Mouse (Mus musculus) liver, adult (tissue): ENCODE data around the gene Llph.

ENCODE experiments used
- GATA4 ChIP-seq: IDR thresholded peaks from 2 replicates; pipeline ENCODE4 v1.6.1; 2014; ENCODE audit warnings: mild to moderate bottlenecking, low read length; ENCODE audit not compliant: insufficient replicate concordance

Llph gene

DNA sequence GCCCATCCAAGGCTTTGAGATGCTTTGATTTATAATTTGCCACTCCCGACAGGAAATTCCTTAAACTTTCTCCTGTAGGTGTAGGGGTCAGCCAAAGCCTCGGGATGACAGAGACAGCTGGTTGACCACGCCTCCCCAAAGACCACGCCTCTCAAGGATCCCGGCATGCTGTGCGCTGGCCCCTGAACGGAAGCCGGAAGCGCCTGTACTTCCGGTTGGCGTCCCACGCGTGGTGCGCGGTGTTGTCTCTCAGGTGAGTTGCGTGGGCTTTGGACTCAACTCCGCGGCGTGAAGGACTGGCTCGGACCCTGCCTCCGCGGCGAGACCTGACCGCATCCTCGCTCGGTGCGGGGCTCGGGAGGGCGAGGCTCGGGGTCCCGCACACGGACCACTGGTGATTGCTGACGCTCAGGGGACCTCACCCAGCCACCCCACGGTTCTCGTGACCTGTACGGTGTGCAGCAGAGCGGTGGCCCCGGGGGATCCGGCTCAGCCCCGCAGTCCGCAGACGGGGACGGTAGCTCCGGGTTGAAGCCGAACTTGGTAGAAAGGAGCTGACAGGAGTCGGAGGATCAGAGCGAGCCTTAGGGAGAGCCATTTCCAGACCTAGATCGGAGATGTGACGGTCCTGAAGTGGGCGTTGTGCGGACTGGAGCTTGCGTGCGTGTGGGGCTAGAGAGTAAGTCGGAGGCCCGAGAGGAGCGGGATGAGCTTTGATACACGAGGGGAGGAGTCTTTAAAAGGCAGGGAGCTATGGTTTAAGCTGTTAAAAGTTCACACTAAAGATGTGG, at the start of gene Llph:
Gene Llph, plus strand, starts transcription at position 200 of the 791 bp plus-strand sequence.
- no peak; the same call in 1 of the 2 replicates for TF ChIP-seq GATA4

DNA sequence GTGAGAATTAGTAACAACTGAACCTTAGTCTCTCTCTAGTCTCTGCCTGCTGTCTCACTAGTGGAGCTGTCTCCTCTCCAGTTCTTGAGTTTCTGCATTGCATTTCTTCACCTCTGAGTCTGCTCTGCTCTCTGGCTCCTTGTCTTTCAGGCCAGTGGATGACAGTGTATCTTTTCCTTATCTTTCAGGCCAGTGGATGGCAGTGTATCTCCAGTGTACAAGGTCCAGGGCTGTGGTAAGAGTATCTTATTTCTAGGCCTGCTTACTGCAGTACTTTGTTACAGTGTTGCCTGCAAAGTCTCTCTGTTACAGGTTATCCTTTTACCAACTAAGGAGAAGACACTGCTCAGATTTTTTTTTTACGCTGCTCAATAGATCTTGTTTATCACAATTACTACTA, 44.0 kb upstream of the Llph start:
- no peak for TF ChIP-seq GATA4

DNA sequence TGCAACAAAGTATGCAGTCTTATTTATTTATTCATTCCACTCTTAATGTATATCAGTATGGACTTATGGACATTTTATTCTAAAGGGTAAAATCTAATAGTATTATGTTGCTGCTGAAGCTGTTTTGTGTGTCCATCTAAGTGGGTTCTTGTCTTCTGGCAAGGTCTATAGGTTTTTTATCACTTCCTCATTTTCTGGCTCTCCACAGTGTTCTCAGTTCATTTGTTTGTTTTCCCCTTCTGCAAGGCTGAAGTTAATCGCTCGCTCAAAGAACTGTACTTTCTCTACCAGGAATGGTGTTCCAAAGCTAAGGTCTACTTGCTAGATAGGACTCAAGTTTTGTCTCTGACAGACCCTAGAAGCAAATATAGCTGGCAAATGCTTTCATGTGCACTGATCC, 43.5 kb upstream of the Llph start:
- no peak for TF ChIP-seq GATA4

DNA sequence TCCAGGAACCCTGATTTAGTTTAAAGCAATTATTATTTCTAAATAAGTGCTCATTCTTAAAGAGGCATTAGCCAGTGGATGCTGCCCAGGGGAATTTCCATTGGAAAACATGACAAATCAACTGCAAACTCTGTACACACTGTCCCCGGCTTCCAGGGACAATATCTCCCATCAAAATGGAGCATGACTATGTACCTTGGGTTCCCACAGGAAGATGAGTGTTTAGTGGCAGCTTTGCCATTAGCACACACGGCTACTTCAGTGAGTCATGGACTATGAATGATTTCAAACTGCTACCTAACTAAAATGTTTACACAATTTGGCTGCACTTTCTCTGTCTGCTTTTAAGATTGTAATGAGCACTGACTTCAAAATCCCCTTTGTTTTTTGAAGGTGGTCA, 38.4 kb upstream of the Llph start:
- no peak for TF ChIP-seq GATA4

DNA sequence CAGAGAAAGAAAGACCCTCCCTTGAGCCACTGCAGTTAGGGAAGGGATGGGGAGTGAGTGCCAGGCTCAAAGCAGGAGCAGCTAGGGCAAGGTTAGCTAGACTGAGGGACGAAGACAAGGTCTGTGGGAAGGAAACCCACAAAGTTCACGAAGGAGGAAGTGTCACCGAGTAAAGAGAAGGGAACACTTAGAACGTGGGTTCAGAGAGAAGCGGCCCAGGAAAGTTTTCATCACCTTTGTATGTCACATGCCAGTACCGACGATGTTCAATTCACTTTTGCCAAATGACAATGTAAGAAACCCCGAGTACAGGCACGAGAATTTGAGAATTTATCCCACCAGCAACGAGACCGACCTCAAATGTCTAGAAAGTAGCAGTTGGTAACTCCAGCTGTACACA, 37.6 kb upstream of the Llph start:
- TF ChIP-seq GATA4, result no peak

DNA sequence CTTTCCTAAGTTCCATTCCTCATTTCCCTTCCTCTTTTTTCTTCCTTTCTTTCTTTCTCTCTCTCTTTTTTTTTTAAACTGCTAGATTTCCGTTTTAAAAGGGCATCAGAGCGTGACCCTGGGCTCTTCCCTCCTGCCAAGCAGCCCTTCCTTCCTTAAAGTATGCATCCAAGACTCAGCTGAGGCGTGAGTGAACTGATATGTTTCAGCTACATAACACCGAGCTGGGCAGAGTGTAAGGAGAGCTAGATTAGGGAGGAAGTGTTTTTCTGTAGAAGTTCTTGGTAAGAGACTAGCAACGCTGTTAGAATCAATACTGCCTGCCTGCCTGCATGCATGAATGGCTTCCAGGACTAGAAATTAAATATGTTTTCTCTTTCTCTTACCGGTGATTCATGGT, 37.1 kb upstream of the Llph start:
- no peak for TF ChIP-seq GATA4

DNA sequence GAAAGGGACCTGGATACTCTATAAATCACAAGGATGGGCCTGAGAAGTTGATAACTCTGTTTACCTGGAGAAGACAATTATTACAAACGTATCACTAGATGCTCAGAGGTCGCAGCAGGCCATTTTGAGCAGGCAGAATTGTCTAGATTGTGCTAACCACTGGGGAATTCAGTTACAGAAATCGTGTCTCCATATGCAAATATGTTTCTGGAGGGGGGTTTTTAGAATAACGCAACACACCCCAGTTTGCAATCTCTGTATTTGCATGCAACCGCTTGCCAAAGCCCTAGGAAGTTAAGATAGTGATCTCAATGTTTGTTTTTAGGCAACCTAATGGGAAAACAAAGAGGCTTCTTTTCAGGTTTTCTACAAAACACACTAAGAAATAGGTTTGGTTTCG, 35.7 kb upstream of the Llph start:
- no peak for TF ChIP-seq GATA4

DNA sequence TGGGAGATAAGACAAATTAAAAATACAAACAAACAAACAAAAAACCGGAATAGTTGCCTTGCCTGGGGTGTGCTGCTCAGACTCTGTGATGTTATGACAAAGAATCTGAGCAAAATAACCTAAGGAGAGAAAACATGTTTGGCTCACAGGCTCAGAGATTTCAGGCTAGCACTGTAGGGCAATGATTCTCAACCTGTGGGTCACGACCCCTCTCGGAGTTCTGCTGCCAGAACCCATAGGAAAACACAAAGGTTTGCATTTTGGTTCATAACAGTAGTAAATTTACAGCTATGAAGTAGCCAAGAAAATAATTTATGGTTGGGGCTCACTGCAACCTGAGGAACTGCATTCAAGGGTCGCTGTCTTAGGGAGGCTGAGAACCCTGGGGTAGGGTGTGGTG, 34.6 kb upstream of the Llph start:
- no peak for TF ChIP-seq GATA4

DNA sequence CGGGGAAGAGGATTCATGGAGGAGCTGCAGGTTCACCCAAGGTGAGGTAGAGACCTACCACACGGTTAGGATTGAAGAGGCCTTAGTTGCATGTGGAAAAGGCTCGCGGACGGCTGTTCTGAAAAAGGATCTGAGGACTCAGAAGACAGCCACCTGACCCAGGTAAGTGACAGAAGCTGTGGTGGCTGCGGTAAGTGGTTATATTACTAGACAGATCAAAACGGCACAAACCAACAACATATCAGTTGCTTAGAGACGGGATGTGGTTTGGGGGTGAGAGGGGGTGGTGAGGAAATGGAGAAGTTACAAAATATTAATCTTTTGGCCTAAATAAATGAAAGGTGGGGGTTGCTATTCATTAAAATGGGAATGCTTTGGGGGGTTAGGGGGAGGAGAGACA, 33.6 kb upstream of the Llph start:
- no peak for TF ChIP-seq GATA4

DNA sequence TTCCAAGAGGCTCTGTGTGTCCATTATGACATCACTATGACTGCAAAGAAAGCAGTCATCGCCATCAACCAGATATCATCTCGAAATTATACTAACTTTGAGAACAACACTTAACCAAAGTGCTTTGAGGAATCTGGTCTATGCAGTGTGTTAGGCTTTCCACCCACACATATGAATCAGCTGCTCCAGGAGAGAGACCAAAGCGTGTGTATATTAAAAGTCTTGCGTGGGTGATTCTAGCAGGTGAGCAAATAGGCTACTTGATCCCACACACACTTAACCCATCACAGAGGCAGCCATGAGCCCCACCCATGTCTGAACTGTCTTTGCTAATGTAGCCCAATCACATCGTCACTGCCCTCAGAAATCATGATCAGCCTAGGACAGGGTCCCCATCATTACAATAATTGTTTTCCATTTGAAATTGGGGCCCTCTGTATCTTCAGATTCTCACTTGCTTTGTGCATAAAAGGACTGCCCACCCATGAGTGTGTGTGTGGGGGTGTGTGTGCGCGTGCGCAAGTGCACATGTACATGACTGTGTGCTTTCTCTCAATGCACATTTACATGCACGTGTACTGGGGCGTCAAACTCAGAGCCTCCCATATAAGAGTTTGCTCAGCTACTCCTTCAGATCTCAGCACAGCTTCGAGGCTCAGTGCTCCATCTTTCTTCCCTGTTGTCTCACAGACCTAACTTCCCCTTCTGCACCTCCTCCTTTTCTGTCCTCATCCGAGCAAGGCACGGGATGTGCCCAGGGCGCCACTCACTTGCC, 29.6 kb upstream of the Llph start:
- TF ChIP-seq GATA4, result no peak

DNA sequence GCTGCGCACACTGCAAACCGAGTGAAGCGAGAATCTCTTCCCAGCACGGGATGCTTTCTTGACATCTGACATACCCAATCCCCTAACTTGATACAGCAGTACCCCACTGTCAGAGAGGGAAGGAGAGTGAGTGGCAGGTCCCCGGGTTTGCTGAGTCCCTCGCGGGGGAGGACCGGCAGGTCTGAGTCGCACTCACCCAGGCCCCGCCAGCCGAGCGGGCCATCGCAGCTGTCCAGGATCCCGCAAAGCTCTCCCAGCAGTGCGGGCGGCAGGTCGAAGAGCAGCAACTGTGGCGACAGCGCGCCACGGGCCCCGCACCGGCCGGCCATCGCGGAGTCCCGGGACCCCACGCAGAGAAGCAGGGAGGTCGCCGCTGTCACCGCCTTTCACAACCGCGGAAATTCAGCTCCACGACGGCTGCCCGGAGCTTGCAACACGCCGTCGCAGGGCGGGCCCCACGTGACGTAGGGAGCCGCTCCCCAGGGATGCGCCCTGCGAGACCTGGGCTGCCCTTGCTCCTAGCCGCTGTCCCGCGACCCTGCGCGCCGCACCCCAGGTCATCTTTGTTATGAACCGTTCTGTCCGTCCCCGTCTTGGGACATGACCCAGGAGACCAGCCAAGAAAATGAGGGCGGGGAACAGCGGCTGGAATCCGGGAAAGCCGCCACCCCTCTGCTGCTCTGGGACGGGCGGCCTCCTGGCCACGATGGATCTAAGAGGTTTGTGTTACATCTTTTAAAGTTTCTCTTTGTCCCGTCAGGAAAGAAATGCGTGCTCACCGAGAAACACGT, 25.5 kb upstream of the Llph start, which contains the start of gene Tmbim4:
Gene Tmbim4, plus strand, starts transcription at position 460 of the 791 bp plus-strand sequence.
- no peak; the same call in 1 of the 2 replicates for TF ChIP-seq GATA4

DNA sequence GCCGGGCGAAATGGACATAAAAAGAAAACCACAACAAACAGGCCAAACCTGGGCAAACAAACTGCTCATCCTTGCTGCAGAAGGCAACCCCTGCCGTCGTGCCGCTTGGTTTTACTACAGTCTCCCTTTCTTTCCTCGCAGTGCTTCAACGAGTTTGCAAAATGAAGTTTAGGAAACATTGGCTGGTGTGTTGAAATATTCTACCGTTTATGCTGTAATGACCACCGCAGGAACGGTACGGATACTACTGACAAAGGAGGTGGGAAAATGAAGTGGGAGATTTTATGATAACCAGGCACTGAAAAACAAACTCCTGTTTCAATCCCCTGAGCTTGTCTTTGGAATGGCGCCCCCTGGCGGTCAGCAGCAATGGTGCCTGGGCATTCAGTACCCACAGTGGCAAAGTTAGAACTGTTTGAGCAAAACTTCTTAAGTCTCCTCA, 24.9 kb upstream of the Llph start, which contains the start of gene Irak3:
Gene Irak3, minus strand, starts transcription at position 170 of the 442 bp plus-strand sequence.
- TF ChIP-seq GATA4, result no peak

DNA sequence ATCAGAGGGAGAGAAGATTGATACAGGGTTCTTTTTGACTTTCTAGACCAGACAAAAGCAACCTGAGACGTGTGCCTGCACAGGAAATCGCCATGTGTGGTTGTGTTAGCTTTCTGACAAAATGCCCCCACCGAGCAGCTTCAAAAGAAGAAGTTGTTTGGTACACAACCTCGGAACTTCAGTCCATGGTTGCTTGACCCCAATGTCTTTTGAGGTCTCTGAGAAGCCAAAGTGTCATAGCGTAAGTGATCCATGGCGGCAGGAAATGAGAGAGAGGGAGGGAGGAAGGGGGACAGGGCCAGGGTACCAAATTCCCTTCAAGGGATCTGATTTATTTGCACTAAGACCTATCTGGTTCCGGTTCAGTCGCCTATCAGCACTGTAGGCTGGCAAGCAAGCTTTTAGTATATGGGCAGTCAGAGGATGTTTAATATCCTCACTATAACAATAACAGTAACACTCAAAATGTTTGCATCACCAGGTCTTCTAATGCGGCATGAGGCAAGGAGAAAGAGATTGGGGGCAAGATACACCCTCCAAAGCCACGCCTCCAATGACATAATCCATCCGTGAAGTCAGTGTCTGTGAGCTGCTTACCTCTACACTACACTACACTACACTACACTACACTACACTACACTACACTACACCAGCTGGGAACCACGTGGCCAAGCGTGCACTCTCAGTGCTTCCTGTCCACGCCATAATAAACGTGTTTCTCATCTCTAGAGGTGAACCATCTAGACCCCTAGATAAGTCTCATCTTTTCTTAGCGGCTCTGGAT, 24.2 kb upstream of the Llph start:
- TF ChIP-seq GATA4, result no peak

DNA sequence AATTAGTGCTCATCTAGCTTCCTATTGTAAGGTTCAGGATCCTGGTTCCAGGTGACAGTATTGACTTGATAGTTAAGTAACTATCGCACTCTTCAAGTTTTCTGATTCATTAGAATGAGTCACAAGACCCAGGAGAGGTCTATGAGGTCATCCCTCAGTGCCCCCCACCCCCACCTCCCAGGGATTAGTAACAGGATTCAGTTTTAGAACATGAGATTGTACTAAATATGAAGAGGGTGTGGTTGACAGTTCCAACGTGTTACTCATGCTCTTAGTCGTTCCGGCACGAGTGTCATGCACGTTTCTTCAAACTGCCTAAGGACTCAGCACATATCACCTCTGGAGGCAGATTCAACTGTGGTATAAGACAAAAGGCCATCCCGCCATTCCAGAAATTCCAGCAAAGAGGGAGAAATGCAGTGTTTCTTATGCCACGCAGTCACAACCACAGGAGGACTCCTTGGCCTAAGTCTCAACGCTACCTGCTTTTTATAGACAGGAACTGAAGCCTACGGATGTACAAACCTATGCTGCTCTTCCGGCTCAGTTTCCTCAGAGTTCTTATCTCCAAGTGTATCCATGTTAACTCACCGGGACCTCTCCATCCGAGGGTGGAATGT, 22.2 kb upstream of the Llph start:
- no peak for TF ChIP-seq GATA4

DNA sequence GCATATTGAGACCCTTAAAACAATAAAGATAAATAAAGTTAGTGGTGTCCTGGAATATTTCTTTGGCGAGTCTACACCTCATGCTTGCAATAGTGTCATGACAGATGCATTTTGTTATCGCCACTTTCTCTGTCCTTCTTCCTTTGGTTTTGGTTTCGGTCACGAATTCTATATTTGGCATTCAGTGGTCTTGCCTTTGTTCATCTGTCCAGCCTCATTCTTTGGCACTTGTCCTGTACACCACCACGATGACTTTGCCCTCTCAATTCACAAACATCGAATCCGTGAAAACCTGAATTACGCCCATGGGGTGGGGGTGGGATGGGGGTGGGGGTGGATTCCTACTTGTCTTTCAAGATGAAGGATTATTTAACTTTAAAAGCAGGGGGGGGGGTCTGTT, 18.9 kb upstream of the Llph start:
- no peak for TF ChIP-seq GATA4
